Mouse (Mus musculus): ENCODE measurements around the gene Tas1r3.

Tas1r3 gene

GRCm38 (mm10) chr4:155863001-155863400, at the start of gene Tas1r3:
TSS of gene Tas1r3 (minus strand) at chr4:155863362.
- DNase-seq (ENCODE audit: low read depth) = no peak

DNA sequence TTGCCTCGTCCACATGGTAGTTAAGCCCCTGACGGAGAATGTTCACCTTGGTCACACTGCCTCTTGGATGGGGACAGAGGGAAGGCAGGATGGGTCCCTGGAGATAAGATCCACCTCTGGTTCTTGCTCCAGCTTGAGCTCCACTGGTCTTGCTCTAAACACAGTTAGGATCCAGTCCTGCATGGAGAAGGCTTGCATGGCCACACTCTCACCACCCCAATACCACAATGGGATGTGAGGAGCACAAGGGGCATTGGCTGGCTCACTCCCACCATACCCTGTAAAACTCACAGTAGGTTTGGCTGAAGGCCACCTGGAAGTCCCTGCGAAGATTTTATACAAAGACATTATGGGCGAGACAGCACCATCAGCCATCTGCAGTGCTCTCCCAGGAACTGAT, 45.6 kb upstream of the Tas1r3 start:
- no peak for DNase-seq (ENCODE audit: low read depth)

DNA sequence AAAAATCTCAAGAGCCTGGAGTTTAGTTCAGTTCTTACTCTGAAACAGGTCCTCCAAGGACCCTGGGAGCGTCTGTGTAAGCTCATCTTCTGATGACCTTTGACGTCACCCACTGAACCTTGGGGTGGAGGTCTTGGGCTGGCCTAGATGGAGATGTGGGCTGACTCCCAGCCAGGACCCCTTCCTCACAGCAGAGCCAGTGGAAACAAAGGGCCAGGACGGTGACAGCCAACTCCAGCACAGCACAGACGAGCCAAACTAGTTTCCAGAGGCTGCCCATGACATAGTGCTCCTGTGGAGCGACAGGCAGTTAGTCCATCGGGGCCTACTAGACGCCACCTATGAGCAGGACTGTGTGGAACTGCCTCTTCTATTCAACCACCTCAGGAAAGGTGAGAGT, 45.1 kb upstream of the Tas1r3 start:
- no peak for DNase-seq (ENCODE audit: low read depth)

DNA sequence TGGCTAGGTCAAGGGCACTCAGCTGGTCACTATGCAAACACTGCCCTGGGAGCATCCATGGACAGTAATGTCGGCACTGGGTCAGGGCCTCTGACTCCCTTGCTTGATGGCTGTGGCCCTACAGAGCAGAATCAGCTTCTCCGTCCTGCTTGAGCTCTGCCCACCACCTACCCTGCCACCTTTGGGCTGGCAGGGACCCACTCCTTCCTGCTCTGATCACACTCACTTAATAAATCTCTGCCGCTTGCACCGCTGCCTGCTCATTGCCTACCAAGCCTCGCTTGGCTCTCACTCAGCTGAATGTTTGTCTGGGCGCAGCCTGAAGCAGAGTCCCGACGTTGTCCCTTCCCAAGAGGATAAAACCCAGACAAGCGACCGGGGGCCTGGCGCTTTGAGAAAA, 43.8 kb upstream of the Tas1r3 start:
- no peak for DNase-seq (ENCODE audit: low read depth)

DNA sequence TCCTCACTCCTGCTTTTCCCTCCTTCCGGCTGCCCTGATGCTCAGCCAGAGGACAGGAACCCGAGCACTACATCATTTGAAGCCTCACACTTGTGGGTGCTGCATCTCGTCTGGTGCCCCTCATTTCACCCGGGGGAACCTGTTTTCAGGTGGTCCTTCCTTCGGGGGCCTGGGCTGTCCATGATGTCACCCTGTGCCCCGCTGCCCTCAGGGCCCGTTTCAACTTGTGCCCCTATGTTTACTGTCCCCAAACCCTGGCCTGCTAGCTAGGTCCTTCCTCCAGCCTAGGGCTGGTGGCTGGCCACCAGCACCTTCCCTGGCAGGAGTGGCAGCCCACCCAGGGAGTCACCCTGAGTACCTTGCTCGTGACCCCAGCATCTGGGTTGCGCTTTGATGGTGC, 43.0 kb upstream of the Tas1r3 start:
- DNase-seq (ENCODE audit: low read depth) = no peak

DNA sequence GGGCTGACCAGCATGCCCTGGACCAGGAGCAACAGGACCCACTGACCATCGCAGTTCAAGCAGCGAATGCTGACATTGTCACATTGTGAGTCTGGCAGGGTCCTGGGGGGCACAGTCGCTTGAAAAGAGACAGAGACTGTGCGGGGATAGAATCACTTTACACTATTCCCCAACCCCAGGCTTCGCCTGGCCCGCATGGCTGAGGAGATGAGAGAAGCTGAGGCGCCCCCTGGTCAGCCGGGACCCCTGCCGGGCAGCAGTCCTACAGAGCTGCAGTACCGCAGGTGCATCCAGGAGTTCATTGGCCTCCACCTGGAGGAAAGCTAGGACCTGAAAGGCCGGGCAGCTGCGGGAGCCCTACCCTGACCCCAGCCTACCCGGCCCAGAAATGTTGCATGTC, 42.5 kb upstream of the Tas1r3 start:
- no peak for DNase-seq (ENCODE audit: low read depth)

- DNase-seq (ENCODE audit: low read depth) = peak; percentile 59
Observed at GRCm38 (mm10) chr4:155904318-155905102, 41.3 kb upstream of the Tas1r3 start.

- no peak for DNase-seq (ENCODE audit: low read depth)
Observed at GRCm38 (mm10) chr4:155903246-155903645, 40.1 kb upstream of the Tas1r3 start.

GRCm38 (mm10) chr4:155901205-155901604, 38.0 kb upstream of the Tas1r3 start:
- no peak for DNase-seq (ENCODE audit: low read depth)

GRCm38 (mm10) chr4:155899355-155899754, 36.2 kb upstream of the Tas1r3 start:
- DNase-seq (ENCODE audit: low read depth) = no peak

GRCm38 (mm10) chr4:155898318-155898717, 35.2 kb upstream of the Tas1r3 start:
- DNase-seq (ENCODE audit: low read depth) = no peak

- no peak for DNase-seq (ENCODE audit: low read depth)
Observed at GRCm38 (mm10) chr4:155896461-155896860, 33.3 kb upstream of the Tas1r3 start.

DNA sequence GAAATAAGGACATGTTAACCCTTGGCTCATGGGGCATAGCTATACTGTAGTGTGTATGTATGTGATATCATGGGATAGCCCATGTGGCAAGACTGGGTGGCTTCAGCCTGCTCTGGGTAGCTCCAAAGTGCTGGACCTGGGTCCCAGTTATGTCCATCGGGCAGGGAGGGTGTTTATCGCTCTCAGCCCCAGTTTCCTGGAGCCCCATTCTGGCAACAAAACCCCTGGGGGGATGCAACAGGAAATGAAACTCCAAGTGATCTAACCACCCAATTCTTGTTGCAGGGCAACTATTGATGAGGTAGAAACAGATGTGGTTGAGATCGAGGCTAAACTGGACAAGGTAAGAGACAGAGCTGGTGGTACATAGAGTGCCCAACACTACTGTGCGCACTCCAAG, 32.7 kb upstream of the Tas1r3 start:
- no peak for DNase-seq (ENCODE audit: low read depth)

DNA sequence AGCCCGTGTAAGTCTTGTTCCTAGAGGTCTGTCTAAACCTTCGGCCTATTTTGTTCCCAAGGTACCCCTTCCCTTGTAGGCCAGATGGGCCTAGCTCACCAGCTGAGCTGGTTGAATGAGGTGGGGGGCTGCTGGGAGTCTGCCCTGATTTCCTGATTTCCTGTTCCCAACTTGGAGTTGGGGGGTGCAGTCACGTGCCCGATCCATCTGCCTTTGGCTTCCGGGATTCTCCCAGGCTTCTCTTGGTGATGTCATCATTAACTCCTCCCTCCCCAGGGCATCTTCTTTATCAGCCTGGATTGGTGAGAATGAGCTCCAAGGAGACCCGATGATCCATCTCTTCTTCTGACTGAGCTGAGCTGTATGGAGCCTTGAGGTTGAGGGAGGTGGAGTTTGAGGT, 32.1 kb upstream of the Tas1r3 start:
- no peak for DNase-seq (ENCODE audit: low read depth)

- DNase-seq (ENCODE audit: low read depth) = peak; percentile 69
Observed at GRCm38 (mm10) chr4:155894311-155894881, 31.2 kb upstream of the Tas1r3 start.

DNA sequence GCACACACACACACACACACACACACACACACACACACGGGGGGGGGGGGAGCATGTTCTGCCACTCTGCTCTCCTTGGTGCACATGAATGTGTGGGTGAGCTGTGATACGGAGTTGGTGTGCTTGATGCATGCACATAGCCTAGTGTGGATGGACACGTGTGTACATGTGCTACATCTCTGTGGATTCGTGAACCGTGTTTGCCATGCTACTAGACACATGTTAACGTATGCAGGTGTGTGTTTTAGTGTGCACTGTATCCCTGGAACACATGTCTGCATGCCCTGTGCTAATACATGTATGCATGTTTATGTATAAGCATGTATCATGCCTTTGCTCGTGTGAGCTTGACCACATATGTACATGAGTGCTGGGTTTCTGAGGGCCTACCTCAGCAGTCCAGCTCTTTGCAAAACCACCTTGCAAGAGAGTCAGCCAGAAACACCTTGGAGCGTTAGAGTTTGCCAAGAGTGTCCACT, 30.1 kb upstream of the Tas1r3 start:
- no peak for DNase-seq (ENCODE audit: low read depth)

- peak; percentile 61 for DNase-seq (ENCODE audit: low read depth)
Observed at GRCm38 (mm10) chr4:155892438-155893211, 29.5 kb upstream of the Tas1r3 start.

GRCm38 (mm10) chr4:155892017-155892416, 28.9 kb upstream of the Tas1r3 start:
- DNase-seq (ENCODE audit: low read depth) = peak; percentile 92

DNA sequence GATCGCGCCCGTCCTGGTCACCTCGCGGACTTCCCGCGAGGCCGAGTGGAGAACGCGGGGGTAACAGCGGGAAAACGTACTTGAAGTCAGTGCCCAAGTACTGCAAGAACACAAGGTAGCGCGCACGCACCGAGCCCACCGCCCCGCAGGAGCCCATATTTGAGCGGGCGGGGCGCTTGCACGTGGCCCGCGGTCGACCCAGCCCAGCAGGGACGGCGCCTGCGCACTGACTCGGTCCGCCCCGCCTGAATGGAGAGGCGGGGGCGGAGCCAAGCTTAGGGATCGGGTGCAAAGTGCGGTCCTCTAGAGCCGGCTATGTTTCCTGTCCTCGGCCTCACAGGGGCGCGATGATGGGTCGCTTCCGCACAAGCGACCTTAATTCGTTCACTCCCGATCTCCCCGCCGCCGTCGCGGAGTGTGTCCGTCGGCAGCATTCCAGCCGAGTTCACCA, 28.4 kb upstream of the Tas1r3 start, which contains the start of the genes Pusl1 and Acap3:
Pusl1 (minus strand) TSS at position 231 of the 451 bp plus-strand sequence.
Acap3 (plus strand) TSS at position 272 of the 451 bp plus-strand sequence.
- peak; percentile 97 for DNase-seq (ENCODE audit: low read depth)

- no peak for DNase-seq (ENCODE audit: low read depth)
Observed at GRCm38 (mm10) chr4:155891011-155891471, 27.9 kb upstream of the Tas1r3 start.

DNA sequence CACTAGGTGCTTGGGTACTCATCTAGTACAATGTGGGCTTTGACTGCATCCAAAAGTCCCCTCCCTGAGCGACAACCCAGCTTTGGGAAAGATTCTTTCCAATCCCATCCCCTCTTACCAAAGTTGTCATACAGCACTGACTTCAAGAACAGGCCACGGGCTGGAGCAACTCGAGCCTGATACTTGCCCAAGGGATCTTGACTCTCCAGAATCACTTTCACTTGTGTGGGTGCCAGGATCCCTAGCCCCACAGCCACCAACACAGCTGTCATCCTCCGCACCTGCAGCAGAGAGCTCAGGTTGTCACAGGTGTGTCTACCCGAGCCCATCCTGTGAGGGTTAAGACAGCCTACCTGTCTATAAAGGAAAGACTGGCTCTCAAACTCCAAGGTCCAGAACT, 26.2 kb upstream of the Tas1r3 start:
- DNase-seq (ENCODE audit: low read depth) = no peak

DNA sequence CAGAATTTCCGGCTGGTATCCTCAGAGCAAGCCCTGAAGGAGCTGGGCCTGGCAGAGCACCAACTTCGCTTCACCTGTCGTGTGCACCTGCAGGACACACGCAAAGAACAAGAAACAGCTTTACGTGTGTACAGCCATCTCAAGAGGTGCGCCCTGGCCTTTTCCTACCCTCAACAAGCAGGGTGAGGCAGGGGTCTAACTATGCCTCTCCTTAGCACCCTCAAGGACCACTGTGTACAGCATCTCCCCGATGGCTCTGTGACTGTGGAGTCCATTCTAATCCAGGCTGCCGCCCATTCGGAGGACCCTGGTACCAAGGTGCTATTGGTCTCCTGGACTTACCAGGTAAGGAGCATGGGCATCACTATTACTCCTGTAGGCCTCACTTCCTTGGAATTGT, 25.0 kb upstream of the Tas1r3 start:
- DNase-seq (ENCODE audit: low read depth) = no peak
